ENCODE assay signal across 28 mouse cellular contexts in genomic region chr5:64917721-64918120, GRCm38 (mm10). TPM values are rescaled to one million over a fixed set of nuclear protein-coding genes. Genes with fewer than 3 reads are reported as not detected.
DNase-seq lines count a peak whose midpoint lies in the region; ATAC-seq and TF ChIP-seq lines count a peak whose summit lies in the region.
"Had no signal": no experiment of that assay in that cellular context is flagged by ENCODE, and none has a peak within 500 bp of the region (broad histone marks: within the 10 kb centered on the region; RNA-seq: fewer than 3 reads in every experiment).

No protein-coding gene starts in this region.

- H3K4me2 ChIP-seq in intestine, postnatal 0 days (replicated peaks; ENCODE audit: low read depth): peak overlapping the region; percentile 32; the same call in 1 of the 2 replicates
- no peak overlapping the region for H3K4me2 ChIP-seq in intestine, embryonic 16.5 days (ENCODE audit: low read depth, low read length)
- no peak overlapping the region for H3K4me2 ChIP-seq in midbrain, postnatal 0 days (ENCODE audit: low read depth, low read length, poor library complexity, severe bottlenecking)
- H3K4me2 ChIP-seq: heart, embryonic 13.5 days; liver, embryonic 13.5 days; midbrain, embryonic 12.5 days; neural tube, embryonic 12.5 days had no signal

- no peak for TF ChIP-seq POLR2A in small intestine, adult 2 months (IDR thresholded peaks at IDR 0.05; ENCODE audit: low read depth, low read length)

- H3K9ac ChIP-seq in intestine, postnatal 0 days (ENCODE audit: low read depth, low read length): no peak overlapping the region
- H3K9ac ChIP-seq in intestine, embryonic 16.5 days (ENCODE audit: low read depth, low read length): no peak overlapping the region
- no peak overlapping the region for H3K9ac ChIP-seq in midbrain, postnatal 0 days (replicated peaks; ENCODE audit: low read length, poor library complexity, severe bottlenecking)
- H3K9ac ChIP-seq: heart, embryonic 13.5 days; liver, embryonic 13.5 days; midbrain, embryonic 12.5 days; neural tube, embryonic 12.5 days had no signal

- 51% methylated on average over 11 of the region's 11 CpGs for WGBS in intestine, postnatal 0 days
- 77% methylated on average over 11 of the region's 11 CpGs for WGBS in intestine, embryonic 16.5 days
- WGBS in limb, embryonic 10.5 days: 92% methylated on average over 11 of the region's 11 CpGs
- WGBS in small intestine, adult 2 months: 31% methylated on average over 11 of the region's 11 CpGs
- 97% methylated on average over 11 of the region's 11 CpGs for WGBS in midbrain, postnatal 0 days

- H3K4me3 ChIP-seq in intestine, postnatal 0 days (ENCODE audit: low read depth, low read length): peak overlapping the region; percentile 16
- H3K4me3 ChIP-seq in intestine, embryonic 16.5 days (ENCODE audit: low read length): no peak overlapping the region
- no peak overlapping the region for H3K4me3 ChIP-seq in limb, embryonic 10.5 days
- no peak overlapping the region for H3K4me3 ChIP-seq in small intestine, adult 2 months (ENCODE audit: low read depth, low read length)
- H3K4me3 ChIP-seq in midbrain, postnatal 0 days (ENCODE audit: low read depth, low read length): no peak overlapping the region
- H3K4me3 ChIP-seq: heart, embryonic 13.5 days; left cerebral cortex, adult 2 months; liver, embryonic 13.5 days; midbrain, embryonic 12.5 days; neural tube, embryonic 12.5 days had no signal

- DNase-seq in limb, embryonic 10.5 days (ENCODE audit: low spot score): peak; percentile 18
- DNase-seq in ovary, postnatal 14 days (ENCODE audit: low spot score): no peak
- no peak for DNase-seq in midbrain, postnatal 0 days (ENCODE audit: low spot score)
- DNase-seq: adrenal gland, postnatal 14 days; cerebellum, adult 2 months; cerebellum, postnatal 36 days; embryo, embryonic 11 days; heart, postnatal 14 days; kidney, postnatal 4 days; layer of hippocampus, adult 9-11 months; left cerebral cortex, postnatal 4 days; liver, embryonic 13.5 days; lung, adult 2 months; lung, postnatal 14 days; retina, postnatal 1 day; right cerebral cortex, postnatal 25 days; thymus, adult 18-20 months; thymus, postnatal 36 days had no signal

- H3K9me3 ChIP-seq in intestine, postnatal 0 days (ENCODE audit: control insufficient read depth): no peaks in the 10 kb centered on the region
- peaks cover 4% of the 10 kb centered on the region; the same call in 1 of the 2 replicates for H3K9me3 ChIP-seq in intestine, embryonic 16.5 days (ENCODE audit: control insufficient read depth, low read length)
- H3K9me3 ChIP-seq in limb, embryonic 10.5 days (replicated peaks): peaks cover 2% of the 10 kb centered on the region; the same call in 1 of the 2 replicates
- no peaks in the 10 kb centered on the region for H3K9me3 ChIP-seq in midbrain, postnatal 0 days (ENCODE audit: low read length)
- H3K9me3 ChIP-seq: neural tube, embryonic 12.5 days had no signal

- peak; percentile 60 for ATAC-seq in intestine, postnatal 0 days
- no peak for ATAC-seq in intestine, embryonic 16.5 days
- ATAC-seq in CD4-positive, CD25-positive, alpha-beta regulatory T cell, adult 4 months: peak; percentile 74
- no peak for ATAC-seq in midbrain, postnatal 0 days (ENCODE audit: low FRiP score)
- ATAC-seq: forebrain, embryonic 14.5 days had no signal

- H3K36me3 ChIP-seq in intestine, postnatal 0 days (ENCODE audit: control insufficient read depth, insufficient read depth): no peaks in the 10 kb centered on the region
- no peaks in the 10 kb centered on the region for H3K36me3 ChIP-seq in intestine, embryonic 16.5 days (ENCODE audit: control insufficient read depth, insufficient read depth, low read length)
- no peaks in the 10 kb centered on the region for H3K36me3 ChIP-seq in limb, embryonic 10.5 days
- H3K36me3 ChIP-seq in small intestine, adult 2 months (ENCODE audit: control insufficient read depth, insufficient read depth, low read length): no peaks in the 10 kb centered on the region
- no peaks in the 10 kb centered on the region for H3K36me3 ChIP-seq in midbrain, postnatal 0 days (ENCODE audit: insufficient read depth, low read length)
- H3K36me3 ChIP-seq: heart, embryonic 13.5 days; liver, embryonic 13.5 days; midbrain, embryonic 12.5 days; neural tube, embryonic 12.5 days had no signal

- no peaks in the 10 kb centered on the region for H3K27me3 ChIP-seq in intestine, postnatal 0 days (replicated peaks; ENCODE audit: control insufficient read depth, insufficient read depth, low read length)
- H3K27me3 ChIP-seq in intestine, embryonic 16.5 days (replicated peaks; ENCODE audit: control insufficient read depth, insufficient read depth, low read length): no peaks in the 10 kb centered on the region
- no peaks in the 10 kb centered on the region for H3K27me3 ChIP-seq in limb, embryonic 10.5 days (ENCODE audit: low read depth, poor library complexity, severe bottlenecking)
- H3K27me3 ChIP-seq in small intestine, adult 2 months (ENCODE audit: control insufficient read depth, insufficient read depth, low read length): no peaks in the 10 kb centered on the region
- no peaks in the 10 kb centered on the region for H3K27me3 ChIP-seq in midbrain, postnatal 0 days (ENCODE audit: insufficient read depth, low read length)
- H3K27me3 ChIP-seq: heart, embryonic 13.5 days; liver, embryonic 13.5 days; midbrain, embryonic 12.5 days; neural tube, embryonic 12.5 days had no signal

- no peaks in the 10 kb centered on the region for H3K4me1 ChIP-seq in intestine, postnatal 0 days (replicated peaks; ENCODE audit: control insufficient read depth, insufficient read depth, low read length)
- H3K4me1 ChIP-seq in intestine, embryonic 16.5 days (ENCODE audit: control insufficient read depth, insufficient read depth, low read length): no peaks in the 10 kb centered on the region
- no peaks in the 10 kb centered on the region for H3K4me1 ChIP-seq in limb, embryonic 10.5 days
- H3K4me1 ChIP-seq in small intestine, adult 2 months (ENCODE audit: control insufficient read depth, insufficient read depth, insufficient read length, low read length): peaks cover 13% of the 10 kb centered on the region; the same call in 1 of the 2 replicates
- H3K4me1 ChIP-seq in midbrain, postnatal 0 days (ENCODE audit: insufficient read depth, low read length): no peaks in the 10 kb centered on the region
- H3K4me1 ChIP-seq: heart, embryonic 13.5 days; liver, embryonic 13.5 days; midbrain, embryonic 12.5 days; neural tube, embryonic 12.5 days had no signal

- TF ChIP-seq CTCF in intestine, postnatal 0 days (IDR thresholded peaks at IDR 0.05; ENCODE audit: low read depth): no peak
- no peak for TF ChIP-seq CTCF in small intestine, adult 2 months (IDR thresholded peaks at IDR 0.05; ENCODE audit: extremely low read depth, insufficient read length, insufficient replicate concordance, low read depth, low read length)
- TF ChIP-seq CTCF in midbrain, postnatal 0 days (IDR thresholded peaks at IDR 0.05): no peak

- H3K27ac ChIP-seq in intestine, postnatal 0 days (ENCODE audit: low read depth, low read length): no peak overlapping the region
- H3K27ac ChIP-seq in intestine, embryonic 16.5 days (ENCODE audit: low read length): no peak overlapping the region
- no peak overlapping the region for H3K27ac ChIP-seq in limb, embryonic 10.5 days
- H3K27ac ChIP-seq in small intestine, adult 2 months (ENCODE audit: insufficient read depth, low read depth, low read length): peak overlapping the region; percentile 46
- no peak overlapping the region for H3K27ac ChIP-seq in midbrain, postnatal 0 days (ENCODE audit: low read depth, low read length)
- H3K27ac ChIP-seq: heart, embryonic 13.5 days; left cerebral cortex, adult 2 months; liver, embryonic 13.5 days; midbrain, embryonic 12.5 days; neural tube, embryonic 12.5 days had no signal

RNA-seq across cellular contexts. Expression of gene Tlr1, which starts 15.6 kb away (rescaled TPM):
- polyA plus RNA-seq in intestine, postnatal 0 days (2015; fragmentation: Nextera tagmentation; extraction: Ambion mirVana): 1.0 and 1.6 TPM in 2 replicates
- 1.3 TPM in 2 replicates for polyA plus RNA-seq in intestine, embryonic 16.5 days (2015; fragmentation: Nextera tagmentation; extraction: Ambion mirVana)
- 10 to 100 TPM; 74.7 to 91.5 TPM for polyA plus RNA-seq in CD4-positive, CD25-positive, alpha-beta regulatory T cell, adult 4 months (2017; shearing (Covaris generic))
- 0.19 and 0.28 TPM in 2 replicates for polyA plus RNA-seq in limb, embryonic 10.5 days (2016; fragmentation: Nextera tagmentation; extraction: Ambion mirVana)
- polyA plus RNA-seq in small intestine, adult 2 months (2012; rRNA removed): 1.4 and 1.5 TPM in 2 replicates
- 0.14 and 0.99 TPM in 2 replicates for total RNA-seq in midbrain, postnatal 0 days (2014; rRNA removed)
- polyA plus RNA-seq in midbrain, postnatal 0 days (2015; fragmentation: Nextera tagmentation; extraction: Ambion mirVana): 0.49 and 0.52 TPM in 2 replicates
- total RNA-seq: gastrocnemius, adult 8-10 months had no signal

RNA-seq across cellular contexts. Expression of gene Tlr6, which starts 42.2 kb away (rescaled TPM):
- 0.27 and 0.43 TPM in 2 replicates for polyA plus RNA-seq in intestine, postnatal 0 days (2015; fragmentation: Nextera tagmentation; extraction: Ambion mirVana)
- polyA plus RNA-seq in intestine, embryonic 16.5 days (2015; fragmentation: Nextera tagmentation; extraction: Ambion mirVana): 0.54 and 1.1 TPM in 2 replicates
- 1 to 10 TPM; 5.6 to 8.7 TPM for polyA plus RNA-seq in CD4-positive, CD25-positive, alpha-beta regulatory T cell, adult 4 months (2017; shearing (Covaris generic))
- 0.18 and 0.25 TPM in 2 replicates for polyA plus RNA-seq in limb, embryonic 10.5 days (2016; fragmentation: Nextera tagmentation; extraction: Ambion mirVana)
- 0.28 and 0.37 TPM in 2 replicates for polyA plus RNA-seq in small intestine, adult 2 months (2012; rRNA removed)
- total RNA-seq in midbrain, postnatal 0 days (2014; rRNA removed): 0.38 and 0.61 TPM in 2 replicates
- polyA plus RNA-seq in midbrain, postnatal 0 days (2015; fragmentation: Nextera tagmentation; extraction: Ambion mirVana): 0.33 and 0.41 TPM in 2 replicates

RNA-seq across cellular contexts. Expression of gene Fam114a1, which starts 52.1 kb away (rescaled TPM):
- 30.5 and 31.8 TPM in 2 replicates for polyA plus RNA-seq in intestine, postnatal 0 days (2015; fragmentation: Nextera tagmentation; extraction: Ambion mirVana)
- 38.5 and 38.8 TPM in 2 replicates for polyA plus RNA-seq in intestine, embryonic 16.5 days (2015; fragmentation: Nextera tagmentation; extraction: Ambion mirVana)
- 1 to 10 TPM; 2.3 to 4.9 TPM for polyA plus RNA-seq in CD4-positive, CD25-positive, alpha-beta regulatory T cell, adult 4 months (2017; shearing (Covaris generic))
- polyA plus RNA-seq in limb, embryonic 10.5 days (2016; fragmentation: Nextera tagmentation; extraction: Ambion mirVana): 12.5 and 18.3 TPM in 2 replicates
- 15.4 and 18.9 TPM in 2 replicates for polyA plus RNA-seq in small intestine, adult 2 months (2012; rRNA removed)
- total RNA-seq in midbrain, postnatal 0 days (2014; rRNA removed): 2.5 and 6.2 TPM in 2 replicates
- polyA plus RNA-seq in midbrain, postnatal 0 days (2015; fragmentation: Nextera tagmentation; extraction: Ambion mirVana): 5.0 and 5.4 TPM in 2 replicates

Comparison
In these comparisons a context has a peak if more than half of its experiments do, and no peak if none do; other contexts are left out.
1. ATAC-seq: peak in intestine, postnatal 0 days (single experiment) and CD4-positive, CD25-positive, alpha-beta regulatory T cell, adult 4 months (single experiment); none in intestine, embryonic 16.5 days (single experiment) and midbrain, postnatal 0 days (single experiment).
2. RNA of gene Tlr1, which starts 15.6 kb away (polyA plus RNA-seq): 74.7 to 91.5 TPM in CD4-positive, CD25-positive, alpha-beta regulatory T cell, adult 4 months; 1.0 to 1.6 TPM in intestine, postnatal 0 days, 1.4 to 1.5 TPM in small intestine, adult 2 months, 1.3 TPM in intestine, embryonic 16.5 days, 0.49 to 0.52 TPM in midbrain, postnatal 0 days and 0.19 to 0.28 TPM in limb, embryonic 10.5 days; every median in the first group is over 10 times any median in the second.